Mouse (Mus musculus) C2C12 (cell line): Measurements from ENCODE around the gene Stk38. TPM values are rescaled to one million over a fixed set of nuclear protein-coding genes. Genes with fewer than 3 reads are reported as not detected.

ENCODE experiments used
- H3K27me3 ChIP-seq: one replicate; pipeline ENCODE4 v1.6.1; 2011; ENCODE audit not compliant: control insufficient read depth, insufficient read depth, insufficient read length
- H3K36me3 ChIP-seq: one replicate; pipeline ENCODE4 v1.6.1; 2011; ENCODE audit not compliant: control insufficient read depth, insufficient read depth
- H3K4me3 ChIP-seq: one replicate; pipeline ENCODE4 v1.5.1; 2011; ENCODE audit warnings: mild to moderate bottlenecking, control low read depth; ENCODE audit not compliant: poor library complexity, insufficient read depth, severe bottlenecking
- H3K79me2 ChIP-seq: one replicate; pipeline ENCODE4 v1.6.1; 2011; ENCODE audit not compliant: control insufficient read depth, insufficient read depth
- H3K79me3 ChIP-seq: one replicate; pipeline ENCODE4 v1.6.1; 2011; ENCODE audit warnings: low read depth, control low read depth
- H3ac ChIP-seq: one replicate; pipeline ENCODE3; 2011; ENCODE audit warnings: low read depth; ENCODE audit not compliant: control insufficient read depth, insufficient read length
- CEBPB ChIP-seq: IDR thresholded peaks from one replicate; pipeline ENCODE4 v1.6.1; 2011; ENCODE audit warnings: low read depth, mild to moderate bottlenecking, control low read depth, moderate library complexity
- CTCF ChIP-seq: IDR thresholded peaks from one replicate; pipeline ENCODE4 v1.5.1; 2011; ENCODE audit not compliant: control insufficient read depth, insufficient read depth, insufficient read length
- FOSL1 ChIP-seq: IDR thresholded peaks from one replicate; pipeline ENCODE4 v1.8.0; 2011; ENCODE audit warnings: mild to moderate bottlenecking, low read length; ENCODE audit not compliant: poor library complexity, insufficient read depth, severe bottlenecking
- MAX ChIP-seq: IDR thresholded peaks from one replicate; pipeline ENCODE4 v1.6.1; 2011; ENCODE audit warnings: mild to moderate bottlenecking, control low read depth
- MYOD1 ChIP-seq: IDR thresholded peaks from one replicate; pipeline ENCODE4 v1.6.1; 2011; ENCODE audit warnings: low read depth; ENCODE audit not compliant: control insufficient read depth, insufficient read length
- MYOG ChIP-seq: IDR thresholded peaks from one replicate; pipeline ENCODE4 v1.6.1; 2011; ENCODE audit not compliant: control insufficient read depth, insufficient read length; ENCODE audit errors: extremely low read depth
- USF1 ChIP-seq: IDR thresholded peaks from one replicate; pipeline ENCODE4 v1.6.1; 2011; ENCODE audit warnings: low read depth, mild to moderate bottlenecking, control low read depth, moderate library complexity
- polyA plus RNA-seq: library from polyadenylated mRNA; unstranded; fragments of >200 nt; fragmentation: generic; extraction: Trizol; gene quantifications from one replicate; pipeline ENCODE4 v1.2.1, GENCODE M21; 2012; ENCODE audit warnings: missing spikeins

Stk38 gene
- polyA plus RNA-seq, 1 experiment: 19.2 TPM

DNA sequence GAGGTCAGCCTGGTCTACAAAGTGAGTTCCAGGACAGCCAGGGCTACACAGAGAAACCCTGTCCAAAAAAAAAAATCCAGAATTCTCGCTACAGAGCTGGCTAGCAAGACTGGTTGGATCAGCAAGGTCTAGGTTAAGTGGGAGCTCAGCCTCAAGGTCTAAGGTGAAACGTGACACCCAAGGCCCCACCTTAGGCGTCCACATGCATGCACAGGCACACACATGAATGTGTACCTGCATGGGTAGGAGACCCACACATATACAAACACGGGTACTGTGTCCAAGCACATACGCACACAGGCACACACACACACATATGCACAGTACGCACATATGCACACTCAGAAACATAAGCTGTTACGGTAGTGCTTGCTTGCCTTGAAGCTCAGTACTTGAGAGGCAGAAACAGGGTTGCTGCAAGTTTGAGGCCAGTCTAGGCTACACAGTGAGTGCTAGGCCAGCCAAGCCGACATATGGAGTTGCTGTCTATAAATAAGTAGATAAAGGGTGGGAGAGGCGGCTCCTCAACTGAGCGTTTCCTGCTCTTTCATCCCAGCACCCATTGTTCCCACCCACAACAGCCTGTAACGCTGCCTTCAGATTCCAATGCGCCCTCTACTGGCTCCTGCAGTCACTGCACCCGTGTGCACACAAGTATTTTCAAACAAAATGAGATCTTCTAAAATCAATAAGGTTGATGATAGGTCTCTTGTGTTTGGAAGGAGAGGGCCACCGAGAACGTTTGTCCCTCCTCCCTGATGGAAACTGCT, 80.7 kb downstream of the Stk38 start:
- no peak overlapping the region for H3ac ChIP-seq
- H3K27me3 ChIP-seq: no peaks in the 10 kb centered on the region
- H3K79me2 ChIP-seq: no peaks in the 10 kb centered on the region
- H3K4me3 ChIP-seq: no peak overlapping the region
- H3K79me3 ChIP-seq: no peaks in the 10 kb centered on the region
- H3K36me3 ChIP-seq: no peaks in the 10 kb centered on the region
- TF ChIP-seq USF1 (no peak), CTCF (peak; percentile 40), FOSL1 (no peak), MAX (no peak), CEBPB (no peak), MYOD1 (no peak), MYOG (no peak)

DNA sequence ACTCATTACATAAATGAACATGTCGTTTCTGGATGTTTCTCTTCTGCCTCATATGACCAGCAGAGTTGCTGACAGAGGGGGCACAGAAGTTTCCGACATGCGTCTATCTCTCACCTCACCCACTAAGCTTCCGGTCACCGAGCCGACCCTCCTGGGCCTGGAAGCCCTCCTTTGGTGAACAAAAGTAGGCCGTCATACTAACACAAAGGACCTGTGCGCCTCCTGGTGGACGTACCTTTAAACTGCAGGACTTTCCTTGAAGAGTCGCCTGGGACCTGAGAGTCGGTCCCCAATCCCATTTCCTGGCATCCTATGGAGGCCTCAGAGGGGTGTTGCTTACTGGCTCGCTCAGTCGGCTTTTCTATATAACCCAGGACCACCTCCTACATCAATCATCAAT, 81.4 kb downstream of the Stk38 start:
- Histone ChIP-seq H3K79me2 (no peaks in the 10 kb centered on the region), H3K4me3 (no peak overlapping the region), H3K27me3 (no peaks in the 10 kb centered on the region), H3K36me3 (no peaks in the 10 kb centered on the region), H3K79me3 (no peaks in the 10 kb centered on the region), H3ac (no peak overlapping the region)
- TF ChIP-seq FOSL1 (no peak), MAX (no peak), CTCF (peak; percentile 41), MYOG (no peak), MYOD1 (no peak), USF1 (no peak)

DNA sequence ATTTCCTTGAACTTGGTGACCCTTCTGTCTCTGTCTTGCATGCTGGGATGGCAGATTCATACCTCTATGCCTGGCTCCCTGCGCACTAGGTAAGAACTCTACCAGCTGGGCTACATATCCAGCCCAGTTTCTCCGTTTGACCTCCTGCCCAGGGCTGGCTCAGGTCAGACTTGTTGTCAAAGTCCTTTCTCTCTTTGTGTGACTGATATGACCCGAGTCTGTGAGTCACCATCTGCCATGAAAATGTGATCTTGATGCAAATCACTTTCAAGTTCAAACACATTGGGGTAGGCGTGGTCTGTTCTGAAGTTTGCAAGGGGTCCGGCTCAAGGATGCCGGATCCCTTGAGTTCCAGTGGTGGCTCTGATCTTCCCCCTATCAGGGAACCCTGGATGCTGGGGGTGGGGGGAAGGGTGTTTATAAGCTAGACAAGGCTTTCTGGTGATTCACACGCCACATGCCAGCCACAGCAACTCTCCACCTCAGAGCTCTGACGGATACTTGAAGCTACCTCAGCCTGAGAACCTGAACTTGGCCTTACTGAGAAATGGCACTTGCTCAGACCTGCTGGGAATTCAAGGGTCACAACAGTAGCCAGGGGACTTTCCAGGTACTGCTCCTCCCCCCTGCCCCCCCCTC, 82.7 kb downstream of the Stk38 start:
- H3K79me3 ChIP-seq: no peaks in the 10 kb centered on the region
- no peaks in the 10 kb centered on the region for H3K79me2 ChIP-seq
- H3K36me3 ChIP-seq: no peaks in the 10 kb centered on the region
- no peak overlapping the region for H3K4me3 ChIP-seq
- TF ChIP-seq FOSL1 (no peak), USF1 (no peak), CTCF (no peak), MYOD1 (no peak), MYOG (no peak), CEBPB (no peak), MAX (no peak)
- H3ac ChIP-seq: no peak overlapping the region
- H3K27me3 ChIP-seq: no peaks in the 10 kb centered on the region

DNA sequence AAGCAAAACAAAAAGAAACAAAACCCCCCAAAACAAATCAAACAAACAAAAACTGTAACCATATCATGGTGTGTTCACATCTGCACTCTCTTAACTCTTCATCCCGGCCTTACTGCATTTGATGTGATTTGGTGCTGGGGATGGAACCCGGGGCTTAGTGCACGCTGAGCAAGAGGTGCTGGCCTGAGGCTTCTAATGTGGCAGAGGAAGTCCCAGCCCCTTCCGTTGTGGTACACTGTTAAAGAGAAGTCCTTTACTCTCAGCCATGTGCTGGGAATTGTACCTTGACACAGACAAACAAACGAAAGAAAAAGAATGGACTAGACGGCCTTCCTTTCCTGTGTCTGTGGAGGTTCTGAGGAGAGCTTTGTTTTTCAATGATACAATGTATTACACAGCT, 85.7 kb downstream of the Stk38 start:
- Histone ChIP-seq H3K36me3 (no peaks in the 10 kb centered on the region), H3K4me3 (no peak overlapping the region), H3K79me2 (no peaks in the 10 kb centered on the region), H3K79me3 (no peaks in the 10 kb centered on the region), H3ac (no peak overlapping the region), H3K27me3 (no peaks in the 10 kb centered on the region)
- no peak for TF ChIP-seq MYOD1

DNA sequence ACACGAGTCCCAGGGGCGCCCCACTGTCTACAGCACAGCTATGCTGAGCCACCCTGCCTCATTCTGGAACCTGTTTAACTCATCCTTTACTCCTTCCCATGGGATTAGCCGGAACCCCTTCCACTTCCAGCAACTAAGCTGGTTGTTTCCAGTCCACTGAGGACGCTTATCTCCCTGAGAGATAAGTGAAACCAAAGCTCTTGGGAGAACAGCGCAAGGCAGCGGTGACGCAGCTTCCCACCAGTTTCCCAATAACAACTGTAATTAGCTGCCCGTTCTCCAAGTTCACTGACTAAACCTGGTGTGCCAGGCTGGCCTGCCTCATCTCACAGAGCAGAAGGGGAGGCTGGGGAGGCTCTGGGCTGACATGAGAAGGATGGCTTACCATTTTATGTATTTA, 86.7 kb downstream of the Stk38 start:
- H3K36me3 ChIP-seq: no peaks in the 10 kb centered on the region
- TF ChIP-seq MYOD1: no peak
- TF ChIP-seq MYOG: no peak
- no peak for TF ChIP-seq CTCF
- TF ChIP-seq MAX: no peak
- no peak for TF ChIP-seq FOSL1
- no peak for TF ChIP-seq CEBPB
- TF ChIP-seq USF1: no peak
- H3K79me3 ChIP-seq: no peaks in the 10 kb centered on the region
- no peaks in the 10 kb centered on the region for H3K27me3 ChIP-seq
- no peaks in the 10 kb centered on the region for H3K79me2 ChIP-seq
- H3K4me3 ChIP-seq: no peak overlapping the region
- H3ac ChIP-seq: no peak overlapping the region

Other genes with a start within 250 kb of the Stk38 start
- gene Mapk13, start 238.7 kb downstream of the Stk38 start, polyA plus RNA-seq: not detected
- gene Brpf3, start 206.9 kb downstream of the Stk38 start, polyA plus RNA-seq: 10.8 TPM
- not detected for gene Pnpla1, start 149.6 kb downstream of the Stk38 start, polyA plus RNA-seq
- gene 4930539E08Rik, start 92.7 kb downstream of the Stk38 start, polyA plus RNA-seq: 0.01 TPM
- not detected for gene Pxt1, start 64.2 kb downstream of the Stk38 start, polyA plus RNA-seq
- gene Kctd20, start 56.0 kb downstream of the Stk38 start, polyA plus RNA-seq: 33.0 TPM
- 235 TPM for gene Srsf3, start 24.6 kb upstream of the Stk38 start, polyA plus RNA-seq
- gene Cdkn1a, start 83.0 kb upstream of the Stk38 start, polyA plus RNA-seq: 236 TPM
- gene Rab44, start 106.2 kb upstream of the Stk38 start, polyA plus RNA-seq: 0.06 TPM
- 0.16 TPM for gene Cpne5, start 230.2 kb upstream of the Stk38 start, polyA plus RNA-seq